Mouse (Mus musculus) left cerebral cortex, postnatal 10 days (tissue): ENCODE measurements around the gene Ly6g5c. TPM values are rescaled to one million over a fixed set of nuclear protein-coding genes. Genes with fewer than 3 reads are reported as not detected.

ENCODE experiments used
- DNase-seq, 2 experiments: peaks; one replicate each; pipeline ENCODE4 v3.0.0; 2021 to 2022; ENCODE audit warnings: low spot score in 2 of 2, mixed read lengths in 1 of 2; ENCODE audit errors: extremely low spot score in 1 of 2
- intact Hi-C: fragments of 180-260 bp; cut with DNase I; formaldehyde crosslinking; loops from one replicate; pipeline ENCODE4 v1.15.1; 2025
- total RNA-seq, 2 experiments: library from RNA; stranded (reverse); gene quantifications; 2 replicates each; pipeline ENCODE4 v1.2.3; 2021

The Ly6g5c gene
- total RNA-seq, 2 experiments from 2014 or later = not detected

DNA sequence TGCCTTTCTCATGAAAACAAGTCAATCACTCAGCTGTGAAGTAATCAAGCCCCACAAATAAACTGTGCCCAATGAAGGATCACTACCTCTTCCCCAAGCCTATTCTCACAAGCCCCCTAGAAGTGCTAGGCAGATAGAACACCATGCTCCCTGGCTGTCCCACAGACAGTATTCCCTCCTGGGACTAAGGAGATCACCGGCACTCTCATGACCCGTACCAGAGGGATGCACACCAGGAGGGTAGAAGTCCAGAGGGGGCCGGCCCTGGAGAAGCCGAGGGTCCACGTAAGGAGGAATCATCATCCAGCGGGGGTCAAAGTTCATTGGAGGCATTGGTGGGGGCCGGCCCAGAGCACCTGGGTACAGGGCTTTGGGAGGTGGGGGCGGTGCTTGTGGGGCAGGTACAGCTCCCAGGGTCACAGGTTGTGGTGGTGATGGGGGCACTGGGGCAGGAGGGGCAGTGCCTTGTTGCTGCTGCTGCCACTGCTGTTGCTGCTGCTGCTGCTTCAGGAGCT is 49.6 kb downstream of the Ly6g5c start:
- no peak for DNase-seq
- intact Hi-C loops = loop anchor here (2.0 kb wide), 1 partner anchor 15 kb away; no protein-coding TSS in a partner anchor

DNA sequence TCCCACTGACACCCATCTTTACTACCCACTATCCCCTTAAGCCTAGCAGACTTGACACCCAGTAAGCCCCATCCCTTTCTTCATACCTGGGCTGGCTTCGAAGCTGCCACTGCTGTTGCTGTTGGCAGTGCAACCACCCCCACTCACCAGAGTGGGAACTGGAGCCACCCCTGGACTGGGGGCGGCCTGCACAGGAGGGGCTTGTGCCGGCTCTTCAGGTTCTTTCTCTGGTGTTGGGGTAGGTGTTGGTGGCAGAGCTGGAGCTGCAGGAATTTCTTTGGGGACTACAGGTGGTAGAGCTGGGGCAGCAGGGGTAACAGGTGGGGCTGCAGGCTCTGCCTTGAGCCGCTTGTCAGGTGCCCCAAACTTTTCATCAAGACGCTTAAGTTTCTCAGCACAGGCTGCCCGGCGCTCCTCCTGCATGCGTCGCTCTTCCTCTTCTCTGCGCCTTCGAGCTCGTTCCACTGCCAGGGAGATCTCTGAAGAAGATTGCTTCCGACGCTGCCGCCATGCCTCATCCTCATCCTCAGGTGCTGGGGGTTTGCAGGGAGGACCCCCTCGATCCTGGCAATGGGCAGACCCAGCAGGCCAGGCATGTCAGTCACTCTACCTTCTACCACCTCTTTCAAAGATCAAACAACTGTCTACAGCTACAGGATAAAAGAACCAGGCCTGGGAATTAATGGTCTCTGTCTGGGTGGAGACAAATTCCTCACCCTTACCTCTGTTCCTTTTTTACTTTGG is 50.9 kb downstream of the Ly6g5c start:
- intact Hi-C loops = loop anchor here (2.0 kb wide), 1 partner anchor 16 kb away; no protein-coding TSS in a partner anchor

DNA sequence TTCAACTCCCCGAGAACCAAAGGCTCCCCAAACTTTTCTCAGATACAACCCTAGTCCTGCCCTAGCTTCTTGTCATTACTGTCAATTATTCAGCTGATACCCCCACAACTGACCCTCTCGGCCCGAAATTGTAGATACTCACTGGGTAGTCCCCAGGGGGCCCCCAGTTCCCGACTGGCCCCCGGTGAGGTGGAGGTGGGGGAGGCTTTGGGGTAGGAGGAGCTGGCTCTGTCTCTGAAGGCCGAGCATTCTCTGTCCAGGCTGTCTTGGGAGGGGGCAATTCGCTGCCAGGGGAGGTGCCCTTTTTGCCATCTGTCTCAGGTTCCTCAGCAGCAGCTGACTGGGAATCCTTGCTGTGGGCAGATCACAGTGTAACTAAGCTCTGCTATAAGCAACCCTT is 51.6 kb downstream of the Ly6g5c start:
- DNase-seq = no peak
- intact Hi-C loops = loop anchor here (2.0 kb wide), 1 partner anchor 17 kb away; no protein-coding TSS in a partner anchor

More for the DNA sequence above, 50.9 kb downstream of the Ly6g5c start:
- DNase-seq = no peak

DNA sequence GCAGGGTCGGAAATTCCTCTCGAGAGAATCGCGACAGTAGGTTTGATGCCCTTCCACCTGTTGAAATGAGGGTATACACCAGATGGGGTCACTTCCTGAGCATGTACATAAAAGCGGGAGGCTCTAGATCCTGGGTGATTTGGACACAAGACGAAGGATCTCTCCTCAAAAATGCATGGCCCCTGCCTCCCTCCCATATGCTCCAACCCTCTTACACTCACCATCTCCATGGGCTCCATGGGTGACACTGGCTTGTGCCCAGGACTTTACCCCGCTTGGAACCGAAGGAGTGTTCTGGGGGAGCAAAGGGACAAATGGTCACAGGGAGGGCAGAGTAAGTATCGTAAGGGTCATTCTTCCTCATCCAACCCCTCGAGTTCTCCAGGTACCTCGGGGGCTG is 53.3 kb downstream of the Ly6g5c start:
- intact Hi-C loops = no loop called here
- DNase-seq = peak in 1 of 2 experiments; percentile 22

Other genes starting within 250 kb of the Ly6g5c start
- under 1 TPM; 0.51 to 0.62 TPM for gene Cfb, start 245.8 kb upstream of the Ly6g5c start, total RNA-seq
- 1 to 10 TPM; 6.3 to 6.8 TPM for gene Zbtb12, start 228.8 kb upstream of the Ly6g5c start, total RNA-seq
- gene Gm20547, start 226.2 kb upstream of the Ly6g5c start, total RNA-seq = not detected
- 1 to 10 TPM; 2.1 to 2.9 TPM for gene C2, start 210.0 kb upstream of the Ly6g5c start, total RNA-seq
- 100 to 1,000 TPM; 174 to 181 TPM for gene Ehmt2, start 209.8 kb upstream of the Ly6g5c start, total RNA-seq
- under 1 TPM; 0.14 to 0.30 TPM for gene Slc44a4, start 193.8 kb upstream of the Ly6g5c start, total RNA-seq
- 10 to 100 TPM; 23.8 to 27.3 TPM for gene Neu1, start 177.0 kb upstream of the Ly6g5c start, total RNA-seq
- 1 to 10 TPM; 1.2 to 2.0 TPM for gene Hspa1b, start 149.0 kb upstream of the Ly6g5c start, total RNA-seq
- not detected for gene Gm20481, start 138.4 kb upstream of the Ly6g5c start, total RNA-seq
- gene Hspa1a, start 136.1 kb upstream of the Ly6g5c start, total RNA-seq = 1 to 10 TPM; 3.0 to 5.4 TPM
- under 1 TPM in 1 of 2 experiments, not detected in 1; 0.20 TPM for gene Hspa1l, start 135.6 kb upstream of the Ly6g5c start, total RNA-seq
- gene Lsm2, start 126.4 kb upstream of the Ly6g5c start, total RNA-seq = 10 to 100 TPM; 25.4 to 27.2 TPM
- 10 to 100 TPM; 55.1 to 56.7 TPM for gene Vars, start 107.3 kb upstream of the Ly6g5c start, total RNA-seq
- under 1 TPM; 0.18 to 0.19 TPM for gene Vwa7, start 91.7 kb upstream of the Ly6g5c start, total RNA-seq
- 1 to 10 TPM in 1 of 2 experiments, under 1 TPM in 1; 0.83 to 1.0 TPM for gene Sapcd1, start 80.3 kb upstream of the Ly6g5c start, total RNA-seq
- under 1 TPM; 0.81 to 0.97 TPM for gene Msh5, start 61.5 kb upstream of the Ly6g5c start, total RNA-seq
- gene Clic1, start 58.3 kb upstream of the Ly6g5c start, total RNA-seq = 10 to 100 TPM; 14.3 to 15.8 TPM
- 10 to 100 TPM; 26.3 to 31.1 TPM for gene Ddah2, start 49.2 kb upstream of the Ly6g5c start, total RNA-seq
- not detected for gene Ly6g6c, start 42.9 kb upstream of the Ly6g5c start, total RNA-seq
- not detected for gene Mpig6b, start 42.1 kb upstream of the Ly6g5c start, total RNA-seq
- gene Ly6g6e, start 31.4 kb upstream of the Ly6g5c start, total RNA-seq = 1 to 10 TPM; 1.6 to 2.3 TPM
- 1 to 10 TPM in 1 of 2 experiments, not detected in 1; 1.1 TPM for gene Ly6g6d, start 30.2 kb upstream of the Ly6g5c start, total RNA-seq
- not detected for gene Ly6g6f, start 22.7 kb upstream of the Ly6g5c start, total RNA-seq
- gene Abhd16a, start 19.0 kb upstream of the Ly6g5c start, total RNA-seq = 10 to 100 TPM; 84.4 to 91.5 TPM
- under 1 TPM; 0.58 to 0.81 TPM for gene Ly6g5b, start 7.1 kb downstream of the Ly6g5c start, total RNA-seq
- 10 to 100 TPM; 13.2 to 17.7 TPM for gene Gpank1, start 13.2 kb downstream of the Ly6g5c start, total RNA-seq
- gene Csnk2b, start 13.8 kb downstream of the Ly6g5c start, total RNA-seq = 100 to 1,000 TPM; 196 to 210 TPM
- gene D17H6S53E, start 18.1 kb downstream of the Ly6g5c start, total RNA-seq = 10 to 100 TPM; 23.8 to 24.6 TPM
- under 1 TPM in 1 of 2 experiments, not detected in 1; 0.34 TPM for gene Apom, start 23.8 kb downstream of the Ly6g5c start, total RNA-seq
- 100 to 1,000 TPM; 297 to 299 TPM for gene Bag6, start 26.9 kb downstream of the Ly6g5c start, total RNA-seq
- 100 to 1,000 TPM; 261 to 270 TPM for gene Prrc2a, start 56.6 kb downstream of the Ly6g5c start, total RNA-seq
- 10 to 100 TPM in 1 of 2 experiments, 1 to 10 TPM in 1; 8.0 to 12.5 TPM for gene Aif1, start 67.8 kb downstream of the Ly6g5c start, total RNA-seq
- gene Lst1, start 80.2 kb downstream of the Ly6g5c start, total RNA-seq = 10 to 100 TPM; 13.7 to 14.9 TPM
- gene Ltb, start 86.2 kb downstream of the Ly6g5c start, total RNA-seq = 1 to 10 TPM in 1 of 2 experiments, under 1 TPM in 1; 0.77 to 1.4 TPM
- under 1 TPM in 1 of 2 experiments, not detected in 1; 0.19 TPM for gene Tnf, start 93.7 kb downstream of the Ly6g5c start, total RNA-seq
- 1 to 10 TPM in 1 of 2 experiments, under 1 TPM in 1; 0.51 to 1.1 TPM for gene Lta, start 97.1 kb downstream of the Ly6g5c start, total RNA-seq
- gene Gm16181, start 112.6 kb downstream of the Ly6g5c start, total RNA-seq = not detected
- gene Atp6v1g2, start 125.4 kb downstream of the Ly6g5c start, total RNA-seq = 100 to 1,000 TPM; 329 to 351 TPM
- 10 to 100 TPM; 12.7 to 14.6 TPM for gene Nfkbil1, start 127.5 kb downstream of the Ly6g5c start, total RNA-seq
- gene Ddx39b, start 133.5 kb downstream of the Ly6g5c start, total RNA-seq = 100 to 1,000 TPM; 255 to 261 TPM
- gene H2-D1, start 154.5 kb downstream of the Ly6g5c start, total RNA-seq = 10 to 100 TPM; 18.2 to 21.5 TPM
- gene H2-Q1, start 212.1 kb downstream of the Ly6g5c start, total RNA-seq = under 1 TPM; 0.67 to 0.81 TPM
- gene H2-Q2, start 234.0 kb downstream of the Ly6g5c start, total RNA-seq = 1 to 10 TPM; 1.7 to 1.8 TPM